Mouse (Mus musculus) kidney, adult 9 months (tissue): ENCODE data around the gene Patl2.
A peak's percentile ranks its signal among the peaks of the same experiment; 100 is the strongest.
"Not testable (repeated sequence)": the region's sequence is repeated elsewhere in the genome, so short reads cannot be mapped to it uniquely, and the experiment has no call there.

ENCODE experiments used
- DNase-seq: peaks from one replicate; pipeline ENCODE4 v3.0.0; 2022

Patl2 gene

GRCm38 (mm10) chr2:122186106-122186505 lies at the start of gene Patl2, which contains the start of gene Terb2:
Gene Patl2, minus strand, starts transcription at chr2:122186189.
Gene Terb2, plus strand, starts transcription at chr2:122186272.
- no peak for DNase-seq

DNA sequence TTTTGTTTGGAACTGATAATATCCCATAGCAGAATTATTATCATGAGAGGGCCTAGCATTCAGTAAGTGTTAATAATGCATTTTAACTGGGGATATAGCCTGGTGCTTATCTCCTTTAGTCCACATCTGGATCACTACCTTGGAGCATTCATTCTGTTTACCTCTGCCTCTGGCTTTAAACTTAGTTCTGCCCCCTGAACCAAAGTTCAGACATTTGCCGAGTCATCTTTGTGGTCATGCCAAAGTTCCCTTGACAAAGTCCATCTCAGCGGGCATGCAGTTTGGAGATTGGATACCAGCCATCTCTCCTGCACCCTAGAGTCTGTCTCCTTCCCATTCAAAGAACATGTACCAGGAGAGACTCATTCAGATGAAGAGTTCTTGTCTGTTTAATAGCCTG lies 49.4 kb upstream of the Patl2 start:
- DNase-seq: peak; percentile 94

- DNase-seq: peak; percentile 91
These were observed 48.8 kb upstream of the Patl2 start, which contains the start of gene Sord for GRCm38 (mm10) chr2:122234611-122235288. Gene Sord, plus strand, starts transcription at chr2:122234749.

- DNase-seq: peak; percentile 68
These were observed 48.0 kb upstream of the Patl2 start for GRCm38 (mm10) chr2:122233759-122234557.

GRCm38 (mm10) chr2:122233341-122233740 lies 47.4 kb upstream of the Patl2 start:
- DNase-seq: no peak

- no peak for DNase-seq
These were observed 45.6 kb upstream of the Patl2 start for GRCm38 (mm10) chr2:122231616-122232015.

- no peak for DNase-seq
These were observed 44.4 kb upstream of the Patl2 start for GRCm38 (mm10) chr2:122230395-122230794.

DNA sequence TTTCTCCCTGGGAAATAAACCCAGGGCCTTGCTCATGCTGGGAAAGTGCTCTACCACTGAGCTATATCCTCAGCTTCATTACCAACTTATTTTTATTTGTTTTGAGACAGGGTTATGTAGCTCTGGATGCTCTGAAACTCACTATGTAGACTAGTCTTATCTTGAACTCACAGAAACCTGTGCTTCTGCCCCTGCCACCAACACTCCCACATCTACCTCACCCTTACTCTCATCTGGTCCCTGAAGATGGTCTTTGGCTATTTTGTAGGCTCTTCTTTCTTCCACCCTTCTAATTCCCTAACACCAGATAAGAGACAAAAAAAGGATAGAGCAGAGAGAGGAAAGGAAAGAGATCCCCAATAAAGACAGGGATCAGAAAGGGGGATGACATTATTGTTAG lies 37.7 kb upstream of the Patl2 start:
- no peak for DNase-seq

DNA sequence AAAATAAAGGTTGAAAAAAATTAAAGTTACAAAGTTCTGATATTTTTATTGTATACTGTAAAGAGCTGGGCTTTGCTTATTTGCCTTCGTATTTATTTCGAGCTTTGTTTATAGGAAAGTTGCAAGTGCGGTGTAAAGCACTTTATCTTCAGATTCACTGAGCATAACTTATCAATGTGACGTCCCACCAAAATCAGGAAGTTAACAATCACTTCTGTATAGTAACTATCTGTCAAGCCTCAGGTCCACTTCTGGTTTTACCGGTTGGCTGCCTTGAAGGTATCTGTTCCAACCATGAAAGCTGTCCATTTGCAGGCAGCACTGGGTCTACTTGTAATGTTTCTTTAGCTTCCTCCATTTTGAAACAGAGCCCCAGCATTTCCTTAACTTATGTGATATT lies 36.3 kb upstream of the Patl2 start:
- no peak for DNase-seq

- no peak for DNase-seq
These were observed 35.8 kb upstream of the Patl2 start for GRCm38 (mm10) chr2:122221798-122222197.

DNA sequence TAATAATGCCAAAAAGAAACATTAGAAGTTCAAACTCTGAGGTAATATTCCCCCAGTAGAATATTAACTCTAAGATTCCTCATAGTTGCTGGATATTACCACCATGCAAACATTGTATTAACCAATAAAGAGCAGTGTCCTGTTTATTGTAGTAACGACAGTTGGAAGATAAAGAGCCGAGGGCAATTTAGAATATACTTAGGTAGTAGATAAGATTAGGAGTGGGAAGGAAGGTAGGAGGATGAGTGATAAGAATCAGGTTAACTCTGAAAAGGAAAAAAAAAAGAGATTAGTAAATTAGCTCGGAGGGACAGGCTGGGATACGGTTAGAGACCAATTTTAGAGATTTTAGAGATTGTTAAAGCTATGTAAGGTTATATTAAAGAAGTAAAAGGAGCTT lies 35.4 kb upstream of the Patl2 start:
- DNase-seq: no peak

DNA sequence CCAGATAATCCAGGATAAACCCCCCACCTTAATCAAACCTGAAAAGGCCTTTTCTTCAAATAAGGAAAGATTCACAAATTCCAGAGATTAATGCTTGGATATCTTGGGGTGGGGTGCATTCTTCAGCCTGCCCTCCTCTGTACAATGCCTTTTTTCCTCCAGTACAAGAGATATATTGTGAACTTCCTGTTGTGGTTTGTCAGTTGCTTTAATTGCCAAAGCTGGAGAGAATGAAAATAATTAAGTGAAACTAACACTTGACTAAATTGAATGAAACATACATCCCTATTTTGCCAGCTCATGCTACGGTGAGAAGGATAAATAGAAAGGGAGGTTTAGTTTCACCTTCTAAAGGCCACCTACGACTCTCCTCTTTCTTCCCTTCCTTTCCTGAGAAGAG lies 32.2 kb upstream of the Patl2 start:
- DNase-seq: no peak

DNA sequence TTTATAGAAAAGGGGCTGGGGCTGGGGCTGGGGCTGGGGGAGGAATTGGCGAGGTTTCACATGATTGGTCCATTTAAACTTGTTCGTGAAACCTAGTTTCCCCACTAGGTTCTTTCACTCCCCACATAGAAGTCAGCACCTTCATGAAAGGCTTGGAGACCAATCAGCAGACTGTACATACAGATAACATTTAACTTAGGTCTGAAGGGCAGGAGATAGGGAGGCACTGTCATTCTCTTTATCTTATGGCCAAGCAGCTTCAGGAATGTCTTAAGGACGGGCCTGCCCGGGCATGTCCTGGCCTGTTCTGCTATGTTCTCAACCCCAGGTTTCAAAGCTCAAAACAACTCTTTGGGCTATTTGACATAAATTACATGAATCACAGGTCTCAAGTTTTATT lies 31.1 kb upstream of the Patl2 start:
- not testable (repeated sequence) for DNase-seq

- no peak for DNase-seq
These were observed 24.7 kb upstream of the Patl2 start for GRCm38 (mm10) chr2:122210534-122211228.

DNA sequence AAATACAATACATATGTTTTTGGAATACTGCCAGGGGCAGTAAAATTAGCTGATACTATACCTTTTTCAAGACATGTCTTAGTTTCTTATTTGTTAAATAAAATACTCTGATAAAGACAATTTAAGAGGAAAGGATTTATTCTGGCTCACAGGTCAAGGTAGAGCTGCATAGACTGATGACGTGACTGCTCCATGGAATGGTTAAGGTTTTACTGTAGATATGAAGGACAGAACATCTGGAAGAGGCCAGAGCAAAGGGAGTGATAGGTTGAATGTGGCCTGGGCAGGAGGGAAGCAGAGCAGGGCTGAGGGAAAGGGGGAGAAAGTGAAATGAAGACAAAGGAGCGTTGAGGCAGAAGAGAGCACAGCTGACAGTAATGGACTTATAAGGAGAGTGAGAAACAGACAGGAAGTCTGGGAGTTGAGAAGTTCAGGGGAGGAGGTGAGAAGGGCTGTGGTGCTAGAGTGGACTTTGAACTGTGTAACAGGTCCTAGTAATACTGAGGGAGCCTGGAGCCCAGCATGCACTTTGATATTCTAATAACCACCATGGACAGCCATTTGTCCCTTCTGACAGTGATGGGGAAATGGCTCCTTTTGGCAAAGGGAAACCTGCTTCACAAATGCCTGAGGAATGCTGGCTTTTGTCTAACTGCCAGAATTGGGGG lies 20.6 kb upstream of the Patl2 start:
- no peak for DNase-seq

GRCm38 (mm10) chr2:122201501-122201900 lies 15.5 kb upstream of the Patl2 start:
- no peak for DNase-seq

DNA sequence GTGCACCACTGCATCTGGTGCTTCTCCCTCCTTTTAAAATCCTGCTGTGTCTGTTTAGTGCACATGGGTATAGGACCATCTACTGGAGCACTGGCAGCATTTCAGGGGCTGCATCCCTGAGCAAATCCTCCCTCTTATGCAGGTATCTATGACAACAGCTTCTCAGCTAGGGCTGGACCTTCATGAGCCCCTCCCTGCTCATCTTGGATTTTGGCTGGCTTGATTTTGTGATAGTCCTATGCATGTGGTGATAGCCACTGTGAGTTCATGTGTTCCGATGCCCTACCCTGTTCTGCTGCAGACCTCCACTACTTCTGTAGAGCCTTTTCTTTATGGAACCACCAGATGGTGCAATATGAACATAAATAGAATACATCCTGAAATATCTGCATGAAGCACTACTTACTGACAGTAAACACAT lies 8.5 kb upstream of the Patl2 start:
- peak; percentile 68 for DNase-seq

DNA sequence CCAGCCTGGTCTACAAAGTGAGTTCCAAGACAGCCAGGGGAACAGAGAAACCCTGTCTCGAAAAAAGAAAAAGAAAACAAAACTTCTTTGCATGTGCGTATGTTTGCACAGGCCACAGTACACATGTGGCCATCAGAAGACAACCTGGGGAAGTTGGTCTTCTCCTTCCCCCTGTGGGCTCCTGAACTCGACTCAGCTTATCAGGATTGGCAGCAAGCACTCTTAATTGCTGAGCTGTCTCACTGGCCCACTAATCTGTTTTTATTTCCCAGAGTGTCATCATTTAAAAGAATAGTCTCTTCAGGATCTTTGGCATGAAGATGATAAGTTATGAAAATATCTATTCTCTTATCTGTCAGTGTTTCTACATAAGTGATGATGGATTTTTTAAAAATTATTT lies 5.9 kb upstream of the Patl2 start:
- DNase-seq: no peak

GRCm38 (mm10) chr2:122186751-122187150 lies 762 bp upstream of the Patl2 start:
- DNase-seq: no peak

DNA sequence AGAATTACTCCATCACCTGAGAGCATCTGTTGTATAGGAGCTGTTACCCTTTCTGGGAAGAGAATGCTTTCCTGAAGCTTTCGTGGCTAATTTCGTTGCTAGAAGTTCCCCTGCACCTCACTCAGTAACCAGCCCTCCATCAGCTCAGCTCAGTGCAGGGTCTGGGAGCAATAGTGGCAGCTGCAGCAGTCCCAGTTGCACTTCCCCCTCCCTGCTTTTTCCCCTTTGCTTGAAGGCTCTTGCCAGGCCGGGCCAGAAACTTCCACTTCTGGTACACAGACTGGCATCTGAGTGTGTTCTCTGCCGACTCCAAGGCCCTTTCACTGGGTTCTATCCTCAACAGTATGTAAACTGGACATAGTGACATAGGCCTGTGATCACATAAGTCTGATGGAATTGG lies 903 bp downstream of the Patl2 start:
- no peak for DNase-seq

DNA sequence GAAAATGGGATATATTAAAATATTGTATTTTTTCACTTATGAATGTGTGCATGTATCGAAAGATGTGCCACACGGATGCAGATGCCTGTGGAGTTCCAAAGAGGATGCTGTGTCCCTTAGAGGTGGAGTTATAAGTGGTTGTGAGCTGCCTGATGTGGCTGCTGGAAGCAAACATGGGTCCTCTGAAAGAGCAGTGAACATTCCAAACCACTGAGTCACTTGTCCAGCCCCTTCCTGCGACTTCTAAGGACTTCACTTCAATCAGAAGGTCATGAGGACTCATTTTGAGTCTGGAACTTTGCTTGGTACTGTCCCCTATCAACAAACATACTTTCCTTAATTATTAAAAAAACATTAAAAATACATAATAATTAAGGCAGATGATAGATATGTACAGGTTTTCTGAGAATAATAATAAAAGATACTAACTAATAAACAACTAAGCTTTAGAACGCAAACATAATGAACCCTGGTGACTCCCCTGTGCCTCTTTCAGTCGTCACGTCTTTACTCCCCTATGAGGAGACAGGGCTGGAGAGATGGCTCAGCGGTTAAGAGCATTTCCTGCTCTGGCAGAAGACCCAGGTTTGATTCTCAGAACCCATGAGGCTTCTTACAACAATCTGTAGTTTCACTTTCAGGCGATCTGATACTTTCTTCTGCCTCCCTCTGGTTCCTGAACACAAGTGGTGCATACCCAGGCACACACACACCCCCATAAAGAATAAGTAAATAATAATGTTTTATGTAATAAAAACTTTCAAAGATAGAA lies 5.8 kb downstream of the Patl2 start:
- DNase-seq: no peak

- no peak for DNase-seq
These were observed 13.8 kb downstream of the Patl2 start for GRCm38 (mm10) chr2:122172188-122172587.
